Mouse (Mus musculus) midbrain, postnatal 0 days (tissue): ENCODE measurements around the gene Rad51ap1. TPM values are rescaled to one million over a fixed set of nuclear protein-coding genes. Genes with fewer than 3 reads are reported as not detected.

Experiments used
- ATAC-seq: fragments of 200-750 bp; cut with Nextera tagmentation; 2 replicates; pipeline ENCODE4 v1.8.0; 2017; ENCODE audit warnings: moderate number of reproducible peaks, mild to moderate bottlenecking, moderate TSS enrichment, moderate library complexity; ENCODE audit not compliant: low FRiP score
- DNase-seq: peaks from one replicate; pipeline ENCODE4 v3.0.0-alpha.2; 2015; ENCODE audit warnings: low spot score
- H3K27ac ChIP-seq: fragments of 300-500 bp; sonication (generic); 2 replicates; pipeline ENCODE4 v1.5.1; 2014; ENCODE audit warnings: low read depth, mild to moderate bottlenecking, low read length, mixed read lengths
- H3K27me3 ChIP-seq: fragments of 300-500 bp; sonication (generic); 2 replicates; pipeline ENCODE4 v1.6.1; 2014; ENCODE audit warnings: low read length, control low read depth, mixed read lengths; ENCODE audit not compliant: insufficient read depth
- H3K36me3 ChIP-seq: fragments of 300-500 bp; sonication (generic); 2 replicates; pipeline ENCODE4 v1.6.1; 2014; ENCODE audit warnings: low read length, control low read depth, mixed read lengths; ENCODE audit not compliant: insufficient read depth
- H3K4me1 ChIP-seq: fragments of 300-500 bp; sonication (generic); 2 replicates; pipeline ENCODE4 v1.6.1; 2014; ENCODE audit warnings: mild to moderate bottlenecking, control low read depth, antibody characterized with exemption, low read length, mixed read lengths; ENCODE audit not compliant: insufficient read depth
- H3K4me2 ChIP-seq: fragments of 300-500 bp; sonication (generic); 2 replicates; pipeline ENCODE4 v1.6.1; 2014; ENCODE audit warnings: low read depth, mild to moderate bottlenecking, low read length, mixed read lengths; ENCODE audit not compliant: poor library complexity, severe bottlenecking
- H3K4me3 ChIP-seq: fragments of 300-500 bp; sonication (generic); 2 replicates; pipeline ENCODE4 v1.5.1; 2014; ENCODE audit warnings: low read depth, mild to moderate bottlenecking, low read length, moderate library complexity
- H3K9ac ChIP-seq: fragments of 300-500 bp; sonication (generic); replicated peaks from 2 replicates; pipeline ENCODE4 v1.6.1; 2014; ENCODE audit warnings: mild to moderate bottlenecking, low read length, moderate library complexity, mixed read lengths; ENCODE audit not compliant: poor library complexity, severe bottlenecking
- H3K9me3 ChIP-seq: fragments of 300-500 bp; sonication (generic); 2 replicates; pipeline ENCODE4 v1.6.1; 2016; ENCODE audit warnings: low read length, control low read depth
- CTCF ChIP-seq: IDR thresholded peaks from 2 replicates; pipeline ENCODE4 v1.5.1; 2016; ENCODE audit warnings: antibody characterized with exemption, mild to moderate bottlenecking
- WGBS: fragments of 180-500 bp; shearing (Covaris S2); extraction: QIAGEN DNeasy Blood & Tissue Kit; methylation state at CpG from one replicate; pipeline ENCODE4 v1.1.7; 2014; 5-methylcytosine and 5-hydroxymethylcytosine counted together
- polyA plus RNA-seq: library from polyadenylated mRNA; unstranded; fragments of >200 nt; fragmentation: Nextera tagmentation; extraction: Ambion mirVana; gene quantifications from 2 replicates; pipeline ENCODE4 v1.2.1, GENCODE M21; 2015
- total RNA-seq: library from RNA; depleted of rRNA; stranded (reverse); fragments of >200 nt; gene quantifications from 2 replicates; pipeline ENCODE4 v1.2.3, GENCODE M21; 2014

The Rad51ap1 gene
- total and polyA plus RNA-seq, 2 experiments from 2014 or later = 4.0 to 6.2 TPM

DNA sequence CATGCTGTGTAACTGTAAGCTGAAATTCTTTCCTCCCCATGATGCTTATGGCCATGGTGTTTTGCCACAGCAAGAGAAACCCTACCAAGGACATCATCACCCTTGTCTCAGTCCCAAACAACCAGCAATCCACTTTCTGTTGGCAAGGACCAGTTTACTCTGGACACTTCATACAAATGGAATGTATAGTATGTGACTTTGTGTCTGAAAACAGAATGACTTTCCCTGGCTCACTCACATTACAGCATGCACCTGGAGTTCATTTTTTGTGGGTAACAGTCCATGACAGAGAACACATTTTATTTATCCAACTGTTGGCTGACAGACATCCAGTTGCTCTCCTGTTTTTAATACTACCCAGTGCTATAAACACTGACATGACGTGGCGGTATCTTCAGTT, 6.5 kb downstream of the Rad51ap1 start:
- H3K4me2 ChIP-seq = no peak overlapping the region
- DNase-seq (no peak), ATAC-seq (no peak)
- H3K27ac ChIP-seq = no peak overlapping the region
- H3K4me3 ChIP-seq = no peak overlapping the region
- no peak overlapping the region for H3K9ac ChIP-seq
- H3K36me3 ChIP-seq = no peaks in the 10 kb centered on the region
- TF ChIP-seq CTCF = no peak
- H3K27me3 ChIP-seq = no peaks in the 10 kb centered on the region
- 97% methylated on average over 2 of the region's 2 CpGs for WGBS
- no peaks in the 10 kb centered on the region for H3K9me3 ChIP-seq
- H3K4me1 ChIP-seq = no peaks in the 10 kb centered on the region

DNA sequence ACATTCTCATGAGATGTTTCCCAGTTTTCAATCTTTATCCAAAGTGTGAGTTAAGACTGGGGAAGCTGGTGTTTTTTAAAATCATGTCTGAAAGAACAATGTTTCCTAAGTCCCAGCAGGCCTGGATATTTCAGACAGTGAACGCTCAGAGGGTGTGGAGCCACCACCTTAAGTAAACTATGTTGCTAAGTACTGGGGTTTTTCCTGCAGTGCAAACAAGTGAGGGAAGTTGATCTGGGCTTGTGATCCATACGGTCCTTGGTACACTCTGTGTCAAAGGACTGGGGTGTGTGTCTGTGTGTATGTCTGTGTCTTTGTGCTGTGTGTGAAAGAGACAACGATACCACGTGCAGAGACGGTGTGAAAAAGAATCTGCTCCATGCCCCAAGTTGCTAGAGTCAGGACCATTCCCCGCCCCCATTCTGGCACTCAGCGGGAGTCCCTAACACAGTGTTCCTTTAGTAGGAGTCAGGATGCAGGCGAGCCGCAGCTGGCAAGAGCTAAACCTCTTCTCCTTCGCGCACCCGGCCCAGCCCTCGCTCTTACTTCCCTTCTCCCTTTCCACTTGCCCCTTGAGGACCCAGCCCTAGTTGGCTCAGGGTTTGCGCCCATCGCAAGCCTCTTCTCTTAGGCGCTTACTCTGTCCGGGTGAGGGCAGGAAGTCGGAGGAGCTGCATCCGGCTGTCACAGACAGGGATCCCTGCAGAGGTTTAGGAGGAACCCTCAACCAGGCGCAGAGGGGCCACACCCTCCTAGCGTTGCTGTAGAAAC, 18.1 kb downstream of the Rad51ap1 start, which contains the start of gene Dyrk4:
Dyrk4 (minus strand) TSS at position 729 of the 771 bp plus-strand sequence.
- 8% methylated on average over 18 of the region's 21 CpGs for WGBS
- peak; percentile 15 for DNase-seq
- no peak within 1 kb of the TSS for H3K27ac ChIP-seq
- ATAC-seq = no peak
- no peak for TF ChIP-seq CTCF
- no peak within 1 kb of the TSS for H3K4me3 ChIP-seq
- H3K4me1 ChIP-seq = no peaks in the 10 kb centered on the region
- no peaks in the 10 kb centered on the region for H3K9me3 ChIP-seq
- H3K4me2 ChIP-seq = peak within 1 kb of the TSS; percentile 33
- H3K9ac ChIP-seq = 0 out of 2 replicates have a peak within 1 kb of the TSS, but pooled peaks have one; percentile 29
- H3K36me3 ChIP-seq = peaks cover 19% of the 10 kb centered on the region; the same call in 1 of the 2 replicates
- no peaks in the 10 kb centered on the region for H3K27me3 ChIP-seq

DNA sequence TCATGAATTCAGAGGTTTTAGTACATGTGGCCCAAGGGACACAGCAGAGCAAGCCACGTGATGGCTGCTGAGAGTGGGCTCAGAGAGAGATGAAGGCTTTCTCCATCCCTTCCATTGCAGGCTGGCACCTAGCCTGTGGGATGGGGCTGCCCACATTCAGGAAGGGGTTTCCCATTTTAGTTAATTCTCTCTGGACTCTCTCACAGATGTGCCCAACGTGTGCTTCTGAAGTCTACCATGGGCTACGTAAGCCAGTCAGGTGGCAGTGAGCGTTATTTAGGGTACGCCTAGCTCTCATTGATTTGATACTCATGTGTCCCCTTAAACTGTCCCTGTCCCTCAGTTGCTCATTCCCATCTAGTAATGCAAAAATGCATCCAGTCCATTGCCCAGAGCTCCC, 24.5 kb downstream of the Rad51ap1 start:
- DNase-seq (no peak), ATAC-seq (no peak)
- Histone ChIP-seq H3K4me2 (no peak overlapping the region), H3K9ac (no peak overlapping the region), H3K27ac (no peak overlapping the region), H3K4me1 (no peaks in the 10 kb centered on the region), H3K36me3 (no peaks in the 10 kb centered on the region), H3K9me3 (no peaks in the 10 kb centered on the region), H3K27me3 (0 out of 2 replicates have a peak, but pooled peaks cover 3% of the 10 kb centered on the region), H3K4me3 (no peak overlapping the region)
- TF ChIP-seq CTCF = no peak
- WGBS = 84% methylated on average over 5 of the region's 5 CpGs

DNA sequence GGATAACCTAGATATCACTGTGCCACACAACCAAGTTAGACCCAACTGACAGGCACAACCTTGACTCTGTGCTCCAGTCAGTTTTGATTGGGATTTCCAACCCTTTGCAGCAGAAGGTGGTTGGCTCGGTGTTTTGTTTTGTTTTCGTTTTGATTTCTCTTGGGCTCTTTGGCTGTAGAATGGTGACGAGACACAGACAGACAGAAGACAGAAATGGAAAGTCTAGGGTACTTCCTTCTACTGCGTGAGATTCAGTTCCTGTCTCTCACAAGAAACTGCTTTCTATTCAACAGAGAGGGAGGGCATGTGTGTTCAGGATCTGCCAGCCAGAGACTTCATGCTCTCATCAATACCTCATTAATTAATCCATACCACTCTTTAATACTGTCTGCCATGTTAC, 28.7 kb downstream of the Rad51ap1 start:
- Histone ChIP-seq H3K9ac (no peak overlapping the region), H3K4me1 (no peaks in the 10 kb centered on the region), H3K27me3 (0 out of 2 replicates have a peak, but pooled peaks cover 3% of the 10 kb centered on the region), H3K36me3 (no peaks in the 10 kb centered on the region), H3K27ac (no peak overlapping the region), H3K4me3 (no peak overlapping the region), H3K9me3 (no peaks in the 10 kb centered on the region), H3K4me2 (no peak overlapping the region)
- 85% methylated on average over 4 of the region's 4 CpGs for WGBS
- ATAC-seq (no peak), DNase-seq (no peak)
- no peak for TF ChIP-seq CTCF

DNA sequence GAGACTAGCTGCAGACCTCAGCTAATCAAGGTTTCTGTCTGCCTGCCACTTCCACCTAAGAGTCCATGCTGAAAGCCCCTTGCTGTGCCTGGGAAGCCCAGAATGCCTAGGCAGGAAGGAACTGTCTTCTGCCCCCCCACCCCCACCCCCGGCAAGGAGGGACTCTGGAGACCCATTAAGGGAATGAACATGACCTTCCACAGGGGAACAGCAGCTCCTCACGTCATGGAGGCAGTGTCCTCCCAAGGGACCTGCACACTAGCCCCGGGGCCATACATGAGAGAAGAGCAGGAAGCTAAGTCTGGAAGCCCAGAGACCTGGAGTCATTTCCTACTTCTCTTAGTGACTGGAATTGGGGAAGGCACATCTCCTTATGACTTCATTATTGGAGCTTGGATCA, 31.5 kb downstream of the Rad51ap1 start:
- Histone ChIP-seq H3K9ac (no peak overlapping the region), H3K27me3 (no peaks in the 10 kb centered on the region), H3K9me3 (no peaks in the 10 kb centered on the region), H3K4me1 (no peaks in the 10 kb centered on the region), H3K27ac (no peak overlapping the region), H3K36me3 (no peaks in the 10 kb centered on the region), H3K4me3 (no peak overlapping the region), H3K4me2 (no peak overlapping the region)
- DNase-seq = no peak
- WGBS = 67% methylated on average over 3 of the region's 3 CpGs
- no peak for TF ChIP-seq CTCF
- no peak for ATAC-seq

DNA sequence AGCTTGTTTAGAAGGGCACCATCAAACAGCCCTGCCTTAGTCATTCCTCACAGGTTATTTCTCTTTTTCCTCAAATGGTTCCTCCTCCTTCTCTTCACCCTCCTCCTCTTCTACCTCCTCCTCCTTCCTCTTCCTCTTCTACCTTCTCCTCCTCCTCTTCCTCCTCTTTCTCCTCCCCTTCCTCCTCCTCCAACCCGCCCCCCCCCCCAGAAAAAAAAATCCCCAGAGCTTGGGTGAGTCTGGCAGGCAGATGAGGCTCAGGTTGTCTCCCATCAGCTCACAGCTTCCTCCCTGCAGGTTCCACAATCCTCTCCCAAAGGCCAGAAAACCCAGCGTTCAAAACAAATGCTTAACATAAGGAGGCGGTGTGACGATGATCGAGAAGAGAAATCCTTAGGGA, 32.0 kb downstream of the Rad51ap1 start:
- Histone ChIP-seq H3K4me1 (no peaks in the 10 kb centered on the region), H3K4me3 (no peak overlapping the region), H3K27me3 (no peaks in the 10 kb centered on the region), H3K27ac (no peak overlapping the region), H3K9me3 (no peaks in the 10 kb centered on the region), H3K9ac (no peak overlapping the region), H3K36me3 (no peaks in the 10 kb centered on the region), H3K4me2 (no peak overlapping the region)
- ATAC-seq (no peak), DNase-seq (no peak)
- WGBS = 73% methylated on average over 4 of the region's 5 CpGs
- no peak for TF ChIP-seq CTCF
